Mouse (Mus musculus): ENCODE results near the gene Tex13b. TPM values are rescaled to one million over a fixed set of nuclear protein-coding genes. Genes with fewer than 3 reads are reported as not detected.
"Not testable (repeated sequence)": the region's sequence is repeated elsewhere in the genome, so short reads cannot be mapped to it uniquely, and the experiment has no call there.

Tex13b gene
- total RNA-seq (2021), result not detected
- long read RNA-seq, experiment 1, result 0 reads
- long read RNA-seq, experiment 2, result 0 reads

- DNase-seq, result no peak
- intact Hi-C loops (cut with DNase I), result no loop called here
These were observed at the start of gene Tex13b for GRCm38 (mm10) chrX:140813312-140814006. Gene Tex13b, minus strand, starts transcription at chrX:140813433.

GRCm38 (mm10) chrX:140862760-140863159 lies 49.5 kb upstream of the Tex13b start:
- intact Hi-C loops (cut with DNase I), result no loop called here
- no peak for DNase-seq

DNA sequence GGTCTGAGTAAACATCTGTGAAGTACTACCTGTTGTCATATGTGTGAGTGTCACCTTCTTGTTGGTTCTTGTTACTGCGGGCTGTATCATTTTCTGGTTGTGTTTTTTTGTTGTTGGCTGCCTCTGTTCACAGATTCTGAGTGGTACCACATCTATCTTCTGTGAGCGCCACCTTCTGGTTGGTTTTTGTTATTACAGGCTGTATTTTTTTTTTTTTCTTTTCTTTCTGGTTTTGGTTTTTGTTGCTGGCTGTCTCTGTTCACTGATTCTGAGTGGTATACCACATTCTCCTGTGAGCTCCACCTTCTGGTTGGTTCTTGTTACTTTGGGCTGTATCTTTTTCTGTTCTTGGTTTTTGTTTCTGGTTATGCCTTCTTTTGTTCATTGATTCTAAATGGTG lies 44.2 kb upstream of the Tex13b start:
- intact Hi-C loops (cut with DNase I), result no loop called here

DNA sequence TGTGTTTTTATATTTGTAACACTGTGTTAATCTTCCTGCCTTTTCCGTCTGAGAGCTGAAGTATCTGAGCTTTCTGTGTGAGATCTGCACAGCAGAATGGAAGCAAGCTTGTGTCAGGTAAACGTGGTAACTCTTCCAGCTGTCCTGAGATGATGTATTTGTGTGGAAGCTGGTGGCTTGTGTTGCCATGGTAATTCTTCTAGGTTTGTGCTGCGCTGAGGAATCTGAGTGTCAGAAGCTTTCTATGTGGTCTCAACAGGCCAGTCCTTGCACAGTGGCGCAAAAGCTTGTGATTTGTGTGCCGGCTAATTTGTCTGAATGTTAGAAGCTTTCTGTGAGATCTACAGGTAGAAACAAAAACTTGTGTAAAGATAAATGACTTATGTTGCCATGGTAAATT lies 43.8 kb upstream of the Tex13b start:
- intact Hi-C loops (cut with DNase I); DNase-seq: not testable (repeated sequence)

More for the DNA sequence above, 44.2 kb upstream of the Tex13b start:
- DNase-seq, result no peak

- no peak for DNase-seq
- intact Hi-C loops (cut with DNase I), result no loop called here
These were observed 41.3 kb upstream of the Tex13b start for GRCm38 (mm10) chrX:140854561-140854960.

DNA sequence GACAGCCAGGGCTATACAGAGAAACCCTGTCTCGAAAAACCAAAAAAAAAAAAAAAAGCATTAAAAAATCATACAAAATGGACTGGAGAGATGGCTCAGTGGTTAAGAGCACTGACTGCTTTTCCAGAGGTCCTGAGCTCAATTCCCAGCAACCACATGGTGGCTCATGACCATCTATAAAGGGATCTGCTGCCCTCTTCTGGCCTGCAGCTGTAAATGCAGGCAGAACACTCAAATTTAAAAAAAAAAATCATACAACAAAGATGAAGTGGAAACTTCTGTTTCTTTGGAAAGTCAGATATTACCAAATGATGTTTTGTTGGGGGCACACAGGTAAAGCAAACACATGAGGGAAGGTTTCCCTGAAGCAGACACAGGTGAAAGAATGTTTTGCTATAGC lies 32.2 kb upstream of the Tex13b start:
- intact Hi-C loops (cut with DNase I); DNase-seq: not testable (repeated sequence)

GRCm38 (mm10) chrX:140839887-140840286 lies 26.7 kb upstream of the Tex13b start:
- no peak for DNase-seq
- intact Hi-C loops (cut with DNase I), result no loop called here

DNA sequence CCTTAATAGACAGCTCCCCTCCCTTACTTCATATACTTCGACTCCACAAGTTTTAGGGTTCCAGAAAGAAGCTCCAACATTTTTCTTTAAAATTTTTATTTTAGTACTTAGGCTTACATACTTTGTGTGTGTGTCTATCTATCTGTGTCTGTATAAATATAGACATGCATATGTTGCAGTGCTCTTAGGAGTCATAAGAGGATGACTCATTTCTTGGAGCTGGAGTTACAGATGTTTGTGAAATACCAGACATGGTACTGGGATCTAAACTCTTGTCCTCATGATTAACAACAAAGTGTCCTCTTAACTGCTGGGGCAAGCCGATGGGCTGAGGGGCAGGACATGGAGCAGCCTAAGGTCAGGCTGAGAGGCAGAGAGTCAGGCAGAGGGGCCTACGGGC lies 24.8 kb upstream of the Tex13b start:
- intact Hi-C loops (cut with DNase I), result no loop called here

DNA sequence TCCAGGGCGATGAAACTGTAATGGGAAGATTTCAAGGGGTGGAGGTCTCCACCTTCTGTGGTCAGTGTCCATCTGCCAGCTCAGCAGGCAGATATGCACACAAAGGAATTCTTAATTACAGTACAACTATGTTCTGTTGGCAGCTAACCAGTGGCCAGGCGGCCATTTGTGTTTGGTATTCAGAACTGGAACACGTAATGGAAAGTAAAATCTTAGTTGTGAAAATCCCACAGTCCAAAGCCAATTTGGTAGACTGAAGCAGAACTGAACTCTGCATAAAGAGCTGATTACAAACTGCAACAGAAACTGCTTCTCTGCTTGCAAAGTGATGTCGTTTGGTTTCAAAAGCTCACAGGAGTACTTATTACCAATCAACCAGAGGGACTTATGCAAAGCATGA lies 18.5 kb upstream of the Tex13b start:
- intact Hi-C loops (cut with DNase I), result no loop called here
- no peak for DNase-seq

More for the DNA sequence above, 24.8 kb upstream of the Tex13b start:
- no peak for DNase-seq

- DNase-seq, result no peak
- intact Hi-C loops (cut with DNase I), result no loop called here
These were observed 9.1 kb upstream of the Tex13b start for GRCm38 (mm10) chrX:140822295-140822694.

- DNase-seq, result no peak
- intact Hi-C loops (cut with DNase I), result no loop called here
These were observed 7.9 kb downstream of the Tex13b start for GRCm38 (mm10) chrX:140805340-140805739.

GRCm38 (mm10) chrX:140769794-140770193 lies 43.4 kb downstream of the Tex13b start:
- peak in 1 of 2 experiments; percentile 23 for DNase-seq
- intact Hi-C loops (cut with DNase I), result no loop called here

Other genes starting within 250 kb of the Tex13b start
- gene Tsc22d3, start 212.8 kb downstream of the Tex13b start, total RNA-seq (2021), result 100 to 1,000 TPM; 256 to 263 TPM
- gene Mid2, start 148.8 kb downstream of the Tex13b start, total RNA-seq (2021), result 10 to 100 TPM; 20.6 to 21.9 TPM
- gene Vsig1, start 94.2 kb upstream of the Tex13b start, total RNA-seq (2021), result not detected
- 10 to 100 TPM; 13.5 to 13.6 TPM for gene Psmd10, start 143.3 kb upstream of the Tex13b start, total RNA-seq (2021)
- gene Atg4a, start 143.5 kb upstream of the Tex13b start, total RNA-seq (2021), result 10 to 100 TPM; 10.8 to 12.8 TPM